Mouse (Mus musculus): ENCODE data around the gene Rer1.
"Not testable (repeated sequence)": the region's sequence is repeated elsewhere in the genome, so short reads cannot be mapped to it uniquely, and the experiment has no call there.

The Rer1 gene

GRCm38 (mm10) chr4:155113766-155114410 lies 27.7 kb upstream of the Rer1 start:
- no peak for DNase-seq (ENCODE audit: low read depth)

- DNase-seq (ENCODE audit: low read depth), result no peak
These were observed 23.3 kb upstream of the Rer1 start for GRCm38 (mm10) chr4:155109471-155109870.

- DNase-seq (ENCODE audit: low read depth), result no peak
These were observed 21.7 kb upstream of the Rer1 start for GRCm38 (mm10) chr4:155107886-155108285.

- DNase-seq (ENCODE audit: low read depth), result no peak
These were observed 12.4 kb upstream of the Rer1 start for GRCm38 (mm10) chr4:155098572-155098971.

- DNase-seq (ENCODE audit: low read depth), result no peak
These were observed 11.3 kb upstream of the Rer1 start for GRCm38 (mm10) chr4:155097452-155097851.

GRCm38 (mm10) chr4:155095967-155096366 lies 9.8 kb upstream of the Rer1 start:
- DNase-seq (ENCODE audit: low read depth), result no peak

GRCm38 (mm10) chr4:155095238-155095900 lies 9.2 kb upstream of the Rer1 start:
- peak; percentile 93 for DNase-seq (ENCODE audit: low read depth)

- peak; percentile 77 for DNase-seq (ENCODE audit: low read depth)
These were observed 8.4 kb upstream of the Rer1 start for GRCm38 (mm10) chr4:155094565-155094964.

GRCm38 (mm10) chr4:155093431-155094149 lies 7.4 kb upstream of the Rer1 start:
- no peak for DNase-seq (ENCODE audit: low read depth)

GRCm38 (mm10) chr4:155092718-155093430 lies 6.7 kb upstream of the Rer1 start:
- no peak for DNase-seq (ENCODE audit: low read depth)

GRCm38 (mm10) chr4:155090688-155091449 lies 4.7 kb upstream of the Rer1 start:
- DNase-seq (ENCODE audit: low read depth), result no peak

GRCm38 (mm10) chr4:155090147-155090546 lies 4.0 kb upstream of the Rer1 start:
- no peak for DNase-seq (ENCODE audit: low read depth)

GRCm38 (mm10) chr4:155089241-155089640 lies 3.1 kb upstream of the Rer1 start:
- no peak for DNase-seq (ENCODE audit: low read depth)

- DNase-seq (ENCODE audit: low read depth), result no peak
These were observed 725 bp downstream of the Rer1 start for GRCm38 (mm10) chr4:155085206-155086107.

GRCm38 (mm10) chr4:155084351-155084750 lies 1.8 kb downstream of the Rer1 start:
- no peak for DNase-seq (ENCODE audit: low read depth)

- DNase-seq (ENCODE audit: low read depth), result no peak
These were observed 2.6 kb downstream of the Rer1 start for GRCm38 (mm10) chr4:155083553-155083952.

GRCm38 (mm10) chr4:155079666-155080065 lies 6.5 kb downstream of the Rer1 start:
- DNase-seq (ENCODE audit: low read depth), result no peak

GRCm38 (mm10) chr4:155078808-155079207 lies 7.4 kb downstream of the Rer1 start:
- DNase-seq (ENCODE audit: low read depth), result not testable (repeated sequence)

- no peak for DNase-seq (ENCODE audit: low read depth)
These were observed 9.5 kb downstream of the Rer1 start for GRCm38 (mm10) chr4:155076677-155077076.

- DNase-seq (ENCODE audit: low read depth), result no peak
These were observed 10.4 kb downstream of the Rer1 start for GRCm38 (mm10) chr4:155075813-155076212.

- no peak for DNase-seq (ENCODE audit: low read depth)
These were observed 11.0 kb downstream of the Rer1 start for GRCm38 (mm10) chr4:155075137-155075536.

Data from naive thymus-derived CD4-positive, alpha-beta T cell, adult 2 months (primary cell).